Mouse (Mus musculus) ES-CJ7 (cell line): ENCODE data around the gene Glg1.
A peak's percentile ranks its signal among the peaks of the same experiment; 100 is the strongest.
"Not testable (repeated sequence)": the region's sequence is repeated elsewhere in the genome, so short reads cannot be mapped to it uniquely, and the experiment has no call there.

ENCODE experiments used
- DNase-seq: peaks from one replicate; pipeline ENCODE4 v3.0.0; 2011; ENCODE audit warnings: low read depth, low spot score

Gene Glg1

GRCm38 (mm10) chr8:111258631-111259407 lies at the start of gene Glg1:
Gene Glg1, minus strand, starts transcription at chr8:111259216.
- peak; percentile 94 for DNase-seq

DNA sequence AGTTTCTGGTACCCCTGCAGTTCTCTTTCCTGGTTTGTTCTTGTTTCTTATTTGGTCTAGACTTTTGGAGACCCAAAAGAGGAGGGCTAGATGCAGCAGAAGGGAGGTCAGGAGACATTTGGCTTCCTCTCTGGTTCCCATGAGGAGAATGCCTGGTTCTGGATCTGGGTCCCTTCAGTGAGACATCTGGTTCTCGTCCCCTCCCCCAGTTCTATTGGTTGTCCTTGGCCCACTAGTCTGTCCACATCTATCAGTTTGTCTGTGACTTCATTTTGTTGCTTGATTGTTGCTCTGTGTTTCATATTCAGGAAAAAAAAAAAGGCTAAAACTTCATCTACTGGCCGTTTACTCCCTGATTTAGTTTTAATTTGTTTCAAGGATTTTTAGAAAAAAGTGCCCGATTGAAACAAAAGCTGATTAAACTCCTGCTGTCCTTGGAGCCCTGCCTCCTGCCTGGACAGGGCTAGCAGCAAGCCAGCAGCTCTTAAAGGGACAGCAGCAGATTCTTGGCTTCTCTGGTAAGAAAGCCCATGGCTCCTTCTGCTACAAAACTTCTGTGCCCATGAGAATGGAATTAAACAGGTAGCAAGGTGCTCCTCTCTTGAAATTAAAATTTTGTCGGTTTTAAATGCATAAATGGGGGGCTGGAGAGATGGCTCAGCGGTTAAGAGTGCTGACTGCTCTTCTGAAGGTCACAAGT lies 46.2 kb upstream of the Glg1 start:
- DNase-seq, result no peak

DNA sequence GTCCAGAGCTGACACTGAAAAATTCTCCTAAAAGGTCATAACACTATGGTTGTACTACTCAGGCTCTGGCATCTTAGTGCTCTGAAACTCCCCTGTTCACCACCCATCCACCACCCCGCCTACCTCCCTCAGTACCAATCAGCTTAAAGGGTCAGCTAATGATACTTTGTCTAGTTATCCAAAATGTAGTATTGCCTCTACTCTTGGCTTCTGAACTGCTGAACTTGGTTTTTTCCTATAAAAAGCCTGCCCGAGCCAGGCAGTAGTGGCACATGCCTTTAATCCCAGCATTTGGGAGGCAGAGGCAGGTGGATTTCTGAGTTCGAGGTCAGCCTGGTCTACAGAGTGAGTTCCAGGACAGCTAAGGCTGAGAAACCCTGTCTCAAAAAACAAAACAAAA lies 45.3 kb upstream of the Glg1 start:
- no peak for DNase-seq

DNA sequence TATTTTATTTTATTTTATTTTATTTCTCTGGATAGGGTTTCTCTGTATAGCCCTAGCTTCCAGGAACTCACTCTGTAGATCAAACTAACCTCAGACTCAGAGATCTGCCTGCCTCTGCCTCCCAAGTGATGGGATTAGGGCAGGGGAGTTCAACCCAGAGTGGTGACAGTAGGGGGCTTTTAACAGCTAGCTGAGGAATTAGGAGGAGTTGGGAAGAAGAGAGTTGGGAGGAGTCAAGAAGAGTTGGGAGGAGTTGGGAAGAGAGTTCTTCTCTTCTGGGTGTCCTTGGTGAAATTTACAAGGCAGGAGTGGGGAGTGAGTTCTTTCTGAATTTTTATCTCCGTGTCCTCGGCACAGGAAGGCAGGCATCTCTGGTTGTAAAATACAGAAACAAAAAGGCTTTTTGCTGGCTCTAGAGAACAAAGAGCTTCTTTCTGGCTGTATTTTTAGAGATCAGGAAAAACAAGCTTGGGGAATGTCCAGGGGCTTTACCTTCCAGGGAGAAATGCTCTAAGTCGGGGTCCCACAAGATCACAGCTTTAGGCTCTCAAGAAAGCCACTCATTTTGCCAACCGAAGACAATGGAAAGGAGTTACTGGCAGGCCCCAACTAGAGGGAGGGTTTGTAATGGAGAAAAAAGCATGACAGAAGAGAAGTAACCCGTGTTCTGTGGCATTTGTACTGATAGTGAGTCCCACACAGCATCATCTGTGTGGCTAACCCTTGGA lies 44.2 kb upstream of the Glg1 start:
- peak; percentile 57 for DNase-seq

- peak; percentile 62 for DNase-seq
These were observed 41.9 kb upstream of the Glg1 start for GRCm38 (mm10) chr8:111300597-111301546.

DNA sequence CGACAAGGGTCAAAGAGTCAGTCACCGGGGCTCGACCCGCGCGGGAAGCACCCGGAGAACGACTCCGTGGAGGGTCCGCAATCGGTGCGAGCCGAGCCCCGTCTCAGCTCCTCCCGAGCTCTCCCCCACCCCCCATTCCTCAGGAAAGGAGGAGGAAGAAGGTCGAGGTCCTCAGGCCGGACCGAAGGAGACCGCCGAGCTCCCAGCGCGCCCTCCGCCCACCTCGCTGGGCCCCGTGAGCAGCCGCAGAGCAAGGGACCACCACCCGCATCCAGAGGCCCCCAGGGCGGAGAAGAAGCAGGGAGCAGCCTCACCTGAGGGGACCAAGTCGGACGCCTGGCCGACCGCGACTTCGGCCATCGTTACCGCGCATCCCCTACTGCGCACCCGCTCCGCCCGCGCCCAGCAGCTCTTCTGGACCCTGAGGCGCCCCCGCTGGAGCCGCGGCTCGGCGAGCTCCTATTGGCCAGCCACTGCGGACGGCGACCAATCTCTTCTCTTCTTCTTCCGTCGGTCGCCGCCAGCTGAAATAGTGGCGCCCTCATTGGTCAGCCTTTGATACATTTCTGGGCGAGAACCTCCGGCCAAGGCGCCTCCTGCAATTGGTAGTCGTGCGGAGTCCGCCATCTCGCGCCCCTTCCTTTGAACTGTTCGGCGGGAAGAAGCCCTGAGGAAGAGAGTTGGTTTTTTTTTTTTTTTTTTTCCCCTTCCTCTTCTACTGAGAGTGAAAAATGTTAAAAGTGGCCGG lies 41.0 kb upstream of the Glg1 start, which contains the start of gene Rfwd3:
Rfwd3 (minus strand) TSS at position 402 of the 748 bp plus-strand sequence.
- DNase-seq, result peak; percentile 100

DNA sequence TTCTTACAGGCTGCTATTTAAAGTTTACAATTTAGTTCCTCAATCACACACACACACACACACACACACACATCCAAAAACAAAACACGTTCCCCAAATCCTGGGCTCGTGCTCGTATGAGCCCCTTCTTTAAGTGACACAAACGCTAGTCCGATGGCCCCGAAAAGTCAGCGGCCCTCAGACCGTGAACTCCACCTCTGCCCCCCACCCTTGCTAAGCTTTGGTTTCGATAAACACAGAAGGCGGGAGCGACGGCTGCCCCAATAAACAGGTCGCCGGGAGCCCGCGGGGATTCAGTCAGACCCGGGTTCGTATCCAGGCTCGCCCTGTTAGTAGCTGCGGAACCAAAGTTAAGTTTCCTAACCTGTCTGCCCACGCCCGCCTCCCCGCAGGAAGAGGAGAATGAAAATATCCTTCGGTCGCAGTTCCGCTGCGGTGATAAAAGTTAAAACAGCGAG lies 40.4 kb upstream of the Glg1 start:
- peak; percentile 72 for DNase-seq

DNA sequence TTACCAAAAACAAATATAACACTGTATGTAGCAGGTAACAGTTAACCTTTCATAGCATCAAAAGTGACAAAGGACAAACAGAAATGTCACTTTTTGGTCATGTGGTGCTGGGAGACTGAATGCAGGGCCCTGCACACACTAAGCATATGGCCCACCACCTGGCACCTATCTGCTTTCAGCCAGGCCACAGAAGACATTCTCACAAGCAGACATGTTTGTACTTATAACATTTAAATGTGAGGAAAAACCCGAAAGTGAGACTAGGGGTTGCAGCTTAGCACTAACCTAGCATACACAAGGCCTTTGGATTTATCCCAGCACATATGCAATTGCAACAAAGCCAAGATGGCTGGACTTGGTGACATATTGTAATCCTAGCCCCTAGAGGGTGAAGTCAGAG lies 39.0 kb upstream of the Glg1 start:
- DNase-seq, result no peak

GRCm38 (mm10) chr8:111291733-111292132 lies 32.7 kb upstream of the Glg1 start:
- DNase-seq, result no peak

- DNase-seq, result no peak
These were observed 31.6 kb upstream of the Glg1 start for GRCm38 (mm10) chr8:111290586-111290985.

DNA sequence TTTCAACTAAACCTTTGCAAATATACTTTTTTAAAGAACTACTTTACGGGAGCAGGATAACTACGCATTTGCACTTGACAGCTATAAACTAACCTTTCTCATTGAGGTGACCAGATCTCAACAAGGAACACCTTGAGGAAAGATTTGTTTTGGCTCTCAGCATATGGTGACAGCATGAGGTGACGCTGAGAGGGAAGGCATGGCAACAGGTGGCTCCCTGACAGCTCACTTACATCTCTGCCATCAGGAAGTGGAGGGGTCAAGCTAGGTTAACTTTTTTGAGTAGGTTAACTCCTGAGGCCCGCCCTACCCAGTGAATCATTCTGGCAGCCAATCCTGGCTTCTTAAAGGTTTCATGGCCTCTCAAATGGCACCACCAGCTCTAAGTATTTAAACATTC lies 26.6 kb upstream of the Glg1 start:
- DNase-seq, result no peak

GRCm38 (mm10) chr8:111282093-111282492 lies 23.1 kb upstream of the Glg1 start:
- no peak for DNase-seq

- no peak for DNase-seq
These were observed 9.3 kb upstream of the Glg1 start for GRCm38 (mm10) chr8:111268277-111268676.

DNA sequence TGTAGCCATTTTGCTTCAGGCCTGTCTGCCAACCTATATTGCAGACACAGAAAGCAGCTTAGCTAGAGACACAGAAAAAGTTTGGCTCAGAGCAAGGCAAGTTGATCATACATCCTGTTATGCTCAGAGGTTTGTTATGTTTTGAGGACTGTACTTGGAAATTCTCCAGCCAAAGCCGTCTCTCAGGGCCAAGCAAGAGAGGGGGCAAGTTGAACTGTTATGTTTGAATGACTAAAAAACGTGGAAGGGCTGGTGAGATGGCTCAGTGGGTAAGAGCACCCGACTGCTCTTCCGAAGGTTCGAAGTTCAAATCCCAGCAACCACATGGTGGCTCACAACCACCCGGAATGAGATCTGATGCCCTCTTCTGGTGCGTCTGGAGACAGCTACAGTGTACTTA lies 7.1 kb upstream of the Glg1 start:
- not testable (repeated sequence) for DNase-seq

DNA sequence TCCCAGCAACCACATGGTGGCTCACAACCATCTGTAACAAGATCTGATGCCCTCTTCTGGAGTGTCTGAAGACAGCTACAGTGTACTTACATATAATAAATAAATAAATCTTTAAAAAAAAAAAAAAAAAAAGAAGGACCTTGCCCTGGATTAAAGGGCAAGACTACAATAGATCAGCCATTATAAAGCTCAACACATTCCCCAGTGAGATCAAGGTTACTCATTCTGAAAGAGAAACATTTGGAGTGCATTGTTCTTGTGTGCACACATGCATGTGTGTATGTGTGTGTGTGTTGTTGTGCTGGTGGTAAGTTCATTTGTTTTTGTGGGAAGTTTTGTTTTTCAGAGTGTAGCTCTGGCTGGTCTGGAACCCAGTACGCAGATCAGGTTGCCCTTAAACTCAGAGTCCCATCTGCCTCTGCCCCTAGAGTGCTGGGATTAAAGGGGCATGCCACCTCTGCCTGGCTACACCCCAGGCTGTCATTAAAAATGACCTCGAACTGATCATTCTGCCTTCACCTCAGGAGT lies 5.7 kb upstream of the Glg1 start:
- peak; percentile 25 for DNase-seq

GRCm38 (mm10) chr8:111261981-111262381 lies 3.0 kb upstream of the Glg1 start:
- DNase-seq, result no peak

DNA sequence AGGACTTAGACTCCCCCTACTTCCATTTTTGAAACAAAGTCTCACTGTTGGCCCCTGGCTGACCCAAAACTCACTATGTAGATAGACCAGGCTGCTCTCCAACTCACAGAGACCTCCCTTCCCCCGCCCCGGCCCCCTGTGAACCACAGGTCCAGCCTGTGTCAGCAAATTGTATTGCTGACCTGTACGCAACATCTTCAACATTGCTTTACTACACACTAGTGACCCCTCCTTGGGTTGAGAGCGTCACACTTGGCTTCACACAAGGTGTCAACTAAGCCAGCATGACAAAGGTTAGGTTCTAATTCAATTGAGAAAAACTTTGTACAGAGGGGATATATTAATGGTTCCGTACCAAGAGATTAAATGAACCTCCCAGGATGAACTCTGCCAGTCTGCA lies 1.2 kb upstream of the Glg1 start:
- DNase-seq, result no peak

DNA sequence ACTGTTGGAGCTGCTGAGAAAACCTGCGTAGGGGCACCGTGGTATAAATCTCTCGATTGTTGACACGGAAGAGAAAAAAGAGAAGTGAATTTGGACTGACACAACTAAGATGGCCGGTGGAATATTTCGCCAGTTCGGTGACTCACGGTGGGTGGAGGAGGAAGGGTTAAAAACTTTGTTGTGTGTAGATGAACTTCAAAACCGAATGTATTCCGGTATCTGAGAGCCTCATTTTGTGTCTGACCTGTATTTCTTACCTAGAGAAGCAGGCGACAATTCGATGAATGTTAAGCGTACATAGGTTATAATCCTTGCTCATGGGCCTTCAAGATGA lies 359 bp upstream of the Glg1 start:
- no peak for DNase-seq

GRCm38 (mm10) chr8:111258010-111258630 lies 896 bp downstream of the Glg1 start:
- no peak for DNase-seq
